Mouse (Mus musculus) lung, postnatal 36 days (tissue): ENCODE measurements around the gene Cxcl17.
A peak's percentile ranks its signal among the peaks of the same experiment; 100 is the strongest.

ENCODE experiments used
- DNase-seq: peaks from one replicate; pipeline ENCODE4 v3.0.0; 2022; ENCODE audit warnings: mixed read lengths

Gene Cxcl17

GRCm38 (mm10) chr7:25367632-25368293 is 44.9 kb downstream of the Cxcl17 start:
- peak; percentile 52 for DNase-seq

- no peak for DNase-seq
Measured at GRCm38 (mm10) chr7:25365937-25366625, 46.6 kb downstream of the Cxcl17 start.

- DNase-seq, result no peak
Measured at GRCm38 (mm10) chr7:25363632-25364031, 49.1 kb downstream of the Cxcl17 start.

- peak; percentile 45 for DNase-seq
Measured at GRCm38 (mm10) chr7:25363151-25363550, 49.5 kb downstream of the Cxcl17 start.

- DNase-seq, result no peak
Measured at GRCm38 (mm10) chr7:25358721-25359206, 53.9 kb downstream of the Cxcl17 start.
